Mouse (Mus musculus) kidney, adult 9 months (tissue): ENCODE measurements around the gene Ttc6.

Experiments
- DNase-seq: peaks from one replicate; pipeline ENCODE4 v3.0.0; 2022

The Ttc6 gene

GRCm38 (mm10) chr12:57672414-57672813, 108.5 kb downstream of the Ttc6 start:
- no peak for DNase-seq

GRCm38 (mm10) chr12:57684967-57685423, 121.1 kb downstream of the Ttc6 start:
- no peak for DNase-seq

GRCm38 (mm10) chr12:57709966-57710365, 146.1 kb downstream of the Ttc6 start:
- DNase-seq, result no peak

- DNase-seq, result no peak
Measured at GRCm38 (mm10) chr12:57764720-57765119, 200.8 kb downstream of the Ttc6 start.

GRCm38 (mm10) chr12:57776290-57776997, 212.5 kb downstream of the Ttc6 start:
- DNase-seq, result no peak

- no peak for DNase-seq
Measured at GRCm38 (mm10) chr12:57781926-57782325, 218.0 kb downstream of the Ttc6 start.

GRCm38 (mm10) chr12:57787471-57787870, 223.6 kb downstream of the Ttc6 start:
- peak; percentile 3 for DNase-seq
